Mouse (Mus musculus): ENCODE measurements around the gene Il1f5. TPM values are rescaled to one million over a fixed set of nuclear protein-coding genes. Genes with fewer than 3 reads are reported as not detected.

Il1f5 gene
- polyA plus RNA-seq, 1 experiment = not detected

DNA sequence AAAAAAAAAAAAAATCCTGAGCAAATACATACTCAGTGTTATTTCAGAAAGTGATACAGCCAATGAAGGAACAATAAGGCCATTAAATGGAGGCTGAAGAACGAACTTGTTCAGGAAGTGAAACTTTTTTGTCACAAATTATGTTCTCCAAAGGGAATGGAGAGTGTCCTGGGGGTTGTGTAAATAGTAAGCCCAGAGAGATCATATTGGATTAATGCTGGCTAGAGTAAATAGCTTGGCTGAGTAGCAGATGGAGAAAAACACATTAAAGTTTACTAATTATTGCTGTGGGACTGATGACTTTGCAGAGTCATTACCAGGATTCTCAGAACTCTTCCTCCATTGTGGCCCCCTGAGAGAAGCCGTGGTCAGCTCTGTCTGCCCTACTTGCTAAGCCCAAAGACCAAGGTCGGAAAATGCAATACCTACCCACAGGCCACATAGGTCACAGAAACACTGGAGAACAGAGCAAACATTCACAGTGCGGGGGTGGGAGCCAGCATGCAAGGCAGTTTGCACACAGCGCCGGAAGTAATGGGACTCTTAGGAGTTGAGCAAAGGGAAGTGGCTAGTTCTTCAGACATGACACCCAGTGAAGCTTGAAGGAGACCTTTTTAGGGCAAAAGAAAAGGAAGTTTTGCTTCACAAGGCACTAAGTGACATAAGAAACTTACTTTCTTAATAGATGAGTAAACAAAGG lies 34.7 kb downstream of the Il1f5 start:
- Histone ChIP-seq H3K4me3 (ENCODE audit: control insufficient read depth, low read depth, low read length) (no peak overlapping the region), H3K27me3 (ENCODE audit: control insufficient read depth, insufficient read depth, low read length) (no peaks in the 10 kb centered on the region), H3K36me3 (ENCODE audit: control insufficient read depth, insufficient read depth, low read length) (no peaks in the 10 kb centered on the region), H3K4me1 (ENCODE audit: control insufficient read depth, insufficient read depth, low read length) (no peaks in the 10 kb centered on the region), H3K27ac (ENCODE audit: control insufficient read depth, insufficient read depth, low read depth, low read length) (no peak overlapping the region)
- TF ChIP-seq CTCF (IDR thresholded peaks at IDR 0.05; ENCODE audit: control insufficient read depth, insufficient read depth, insufficient replicate concordance, low read depth, low read length) (no peak), POLR2A (IDR thresholded peaks at IDR 0.05; ENCODE audit: control insufficient read depth, low read depth, low read length) (no peak)

DNA sequence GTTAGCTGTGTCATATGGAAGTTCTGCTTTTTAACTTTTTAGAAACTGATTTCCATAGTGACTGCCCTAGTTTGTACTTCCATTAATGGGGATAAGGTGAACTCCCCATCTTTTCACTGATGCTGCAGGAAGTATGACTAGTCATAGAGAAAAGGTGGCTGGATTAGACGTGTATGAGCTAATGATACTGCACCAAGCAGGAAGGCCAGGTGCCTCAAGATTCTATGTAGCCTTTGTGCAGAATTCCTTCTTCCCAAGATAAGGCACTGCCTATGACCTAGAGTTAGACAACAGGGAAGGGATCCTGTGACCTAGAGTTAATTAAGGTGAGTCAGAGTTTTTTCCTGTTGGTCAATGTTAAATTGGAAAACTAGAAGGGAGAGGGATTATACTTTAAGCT lies 40.2 kb downstream of the Il1f5 start:
- Histone ChIP-seq H3K27ac (ENCODE audit: control insufficient read depth, insufficient read depth, low read depth, low read length) (no peak overlapping the region), H3K27me3 (ENCODE audit: control insufficient read depth, insufficient read depth, low read length) (no peaks in the 10 kb centered on the region), H3K4me3 (ENCODE audit: control insufficient read depth, low read depth, low read length) (no peak overlapping the region), H3K36me3 (ENCODE audit: control insufficient read depth, insufficient read depth, low read length) (no peaks in the 10 kb centered on the region), H3K4me1 (ENCODE audit: control insufficient read depth, insufficient read depth, low read length) (no peaks in the 10 kb centered on the region)
- TF ChIP-seq POLR2A (IDR thresholded peaks at IDR 0.05; ENCODE audit: control insufficient read depth, low read depth, low read length) = no peak
- no peak for TF ChIP-seq CTCF (IDR thresholded peaks at IDR 0.05; ENCODE audit: control insufficient read depth, insufficient read depth, insufficient replicate concordance, low read depth, low read length)

DNA sequence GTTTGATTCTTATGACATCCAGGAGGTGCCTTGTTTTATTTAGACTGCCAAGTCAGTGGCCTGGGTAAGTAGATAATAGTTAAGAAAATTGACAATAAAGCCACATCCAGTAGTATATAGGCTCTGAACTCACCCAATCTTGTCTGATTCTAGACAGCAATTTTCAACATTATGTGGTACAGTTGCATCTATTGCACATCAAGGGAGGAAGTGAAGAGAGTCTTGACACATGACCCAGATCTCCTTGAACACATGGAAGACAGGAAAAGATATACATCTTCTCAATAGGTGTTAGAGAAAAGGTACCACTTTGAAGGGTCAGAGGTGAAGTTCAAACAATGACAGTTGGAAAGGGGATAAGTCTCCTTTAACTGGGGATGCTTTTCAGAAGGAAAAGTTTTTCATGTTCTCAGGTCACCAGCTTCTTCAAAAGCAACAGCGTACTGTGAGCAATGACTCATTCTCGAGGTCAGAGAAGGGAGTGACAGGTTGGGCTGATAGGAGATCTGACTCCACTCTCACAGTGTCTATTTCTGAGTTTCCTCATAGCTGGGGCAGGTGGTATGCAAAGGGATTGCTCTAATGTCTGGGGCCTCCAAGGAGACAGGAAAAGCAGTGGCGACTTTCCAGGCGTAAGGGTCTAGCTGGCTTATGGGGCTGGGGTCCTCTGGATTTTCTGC lies 41.3 kb downstream of the Il1f5 start:
- H3K36me3 ChIP-seq (ENCODE audit: control insufficient read depth, insufficient read depth, low read length) = no peaks in the 10 kb centered on the region
- no peak overlapping the region for H3K4me3 ChIP-seq (ENCODE audit: control insufficient read depth, low read depth, low read length)
- H3K4me1 ChIP-seq (ENCODE audit: control insufficient read depth, insufficient read depth, low read length) = no peaks in the 10 kb centered on the region
- no peaks in the 10 kb centered on the region for H3K27me3 ChIP-seq (ENCODE audit: control insufficient read depth, insufficient read depth, low read length)
- H3K27ac ChIP-seq (ENCODE audit: control insufficient read depth, insufficient read depth, low read depth, low read length) = no peak overlapping the region
- TF ChIP-seq CTCF (IDR thresholded peaks at IDR 0.05; ENCODE audit: control insufficient read depth, insufficient read depth, insufficient replicate concordance, low read depth, low read length) (no peak), POLR2A (IDR thresholded peaks at IDR 0.05; ENCODE audit: control insufficient read depth, low read depth, low read length) (no peak)

Other genes with a start within 250 kb of the Il1f5 start
- 0.31 TPM in 2 replicates for gene Hnmt, start 227.6 kb upstream of the Il1f5 start, polyA plus RNA-seq (2012; rRNA removed)
- gene Tbpl2, start 180.4 kb upstream of the Il1f5 start, polyA plus RNA-seq (2012; rRNA removed) = not detected in 2 replicates
- not detected in 2 replicates for gene Il1f8, start 123.8 kb upstream of the Il1f5 start, polyA plus RNA-seq (2012; rRNA removed)
- not detected in 2 replicates for gene Il1f9, start 90.5 kb upstream of the Il1f5 start, polyA plus RNA-seq (2012; rRNA removed)
- not detected in 2 replicates for gene Il1f6, start 61.5 kb upstream of the Il1f5 start, polyA plus RNA-seq (2012; rRNA removed)
- not detected in 2 replicates for gene Il1f10, start 14.2 kb downstream of the Il1f5 start, polyA plus RNA-seq (2012; rRNA removed)
- not detected in 2 replicates for gene Il1rn, start 59.9 kb downstream of the Il1f5 start, polyA plus RNA-seq (2012; rRNA removed)
- gene Psd4, start 90.6 kb downstream of the Il1f5 start, polyA plus RNA-seq (2012; rRNA removed) = 0.94 and 1.1 TPM in 2 replicates
- 0.12 and 2.3 TPM in 2 replicates for gene Pax8, start 198.6 kb downstream of the Il1f5 start, polyA plus RNA-seq (2012; rRNA removed)